Mouse (Mus musculus): ENCODE results near the gene Dnajc6.

DNA sequence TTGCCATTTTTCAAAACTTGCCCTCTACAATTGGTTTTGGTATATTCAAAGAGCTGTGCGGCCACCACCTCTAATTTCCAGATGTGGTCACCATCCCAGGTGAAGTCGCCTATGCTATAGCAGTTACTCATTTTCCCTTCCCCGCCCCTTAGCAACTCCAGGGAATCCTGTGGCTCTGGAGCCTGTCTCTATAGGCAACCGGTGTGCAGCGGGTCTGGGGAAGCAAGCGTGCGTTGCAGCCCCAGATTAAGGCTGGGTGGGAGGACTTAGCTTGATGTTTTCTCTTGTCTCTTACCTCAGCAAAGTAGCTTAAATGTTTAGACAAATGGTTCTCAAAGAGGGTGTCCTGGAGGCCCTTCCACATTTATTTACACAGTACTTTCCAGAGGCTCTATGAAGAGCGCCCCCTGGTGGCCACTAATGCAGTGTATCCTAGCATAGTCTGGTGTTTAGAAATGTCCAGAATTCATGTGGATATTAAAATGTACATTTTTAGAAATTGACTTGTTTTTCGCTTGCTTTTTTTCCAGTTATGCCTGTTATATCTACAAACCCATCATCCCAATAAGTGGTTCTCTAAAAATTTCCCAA lies 167.8 kb downstream of the Dnajc6 start:
- TF ChIP-seq CTCF (IDR thresholded peaks at IDR 0.05; ENCODE audit: insufficient read depth, low read length) (0 out of 2 replicates have a peak, but pooled peaks have one; percentile 14), POLR2A (IDR thresholded peaks at IDR 0.05; ENCODE audit: borderline replicate concordance, extremely low read depth, low read depth, low read length) (no peak)

Measured in lung, adult 2 months (tissue).